Mouse (Mus musculus) embryonic fibroblast, embryonic 13.5 days (primary cell): ENCODE results near the gene Plac8. TPM values are rescaled to one million over a fixed set of nuclear protein-coding genes. Genes with fewer than 3 reads are reported as not detected.
A peak's percentile ranks its signal among the peaks of the same experiment; 100 is the strongest.

ENCODE experiments used
- H3K27ac ChIP-seq: 2 replicates; pipeline ENCODE4 v1.5.1; 2012; ENCODE audit warnings: low read length, control low read depth, inconsistent platforms; ENCODE audit not compliant: insufficient read depth
- H3K4me1 ChIP-seq: 2 replicates; pipeline ENCODE4 v1.6.1; 2011; ENCODE audit warnings: low read length; ENCODE audit not compliant: control insufficient read depth, insufficient read depth
- H3K4me3 ChIP-seq: 2 replicates; pipeline ENCODE4 v1.5.1; 2011; ENCODE audit warnings: mild to moderate bottlenecking, control low read depth, low read length; ENCODE audit not compliant: insufficient read depth
- CTCF ChIP-seq: IDR thresholded peaks from 2 replicates; pipeline ENCODE4 v1.5.1; 2011; ENCODE audit warnings: mild to moderate bottlenecking, control low read depth, low read length, moderate library complexity, borderline replicate concordance; ENCODE audit not compliant: insufficient read depth
- POLR2A ChIP-seq: IDR thresholded peaks from 2 replicates; pipeline ENCODE4 v1.6.1; 2011; ENCODE audit warnings: low read depth, mild to moderate bottlenecking, control low read depth, low read length, moderate library complexity
- polyA plus RNA-seq: library from polyadenylated mRNA; stranded (reverse); fragments of >200 nt; gene quantifications from 2 replicates; pipeline ENCODE4 v1.2.4, GENCODE M21; 2011; ENCODE audit warnings: low read depth; ENCODE audit not compliant: missing spikeins, insufficient read length

Gene Plac8
- polyA plus RNA-seq, 1 experiment: 43.8 TPM

DNA sequence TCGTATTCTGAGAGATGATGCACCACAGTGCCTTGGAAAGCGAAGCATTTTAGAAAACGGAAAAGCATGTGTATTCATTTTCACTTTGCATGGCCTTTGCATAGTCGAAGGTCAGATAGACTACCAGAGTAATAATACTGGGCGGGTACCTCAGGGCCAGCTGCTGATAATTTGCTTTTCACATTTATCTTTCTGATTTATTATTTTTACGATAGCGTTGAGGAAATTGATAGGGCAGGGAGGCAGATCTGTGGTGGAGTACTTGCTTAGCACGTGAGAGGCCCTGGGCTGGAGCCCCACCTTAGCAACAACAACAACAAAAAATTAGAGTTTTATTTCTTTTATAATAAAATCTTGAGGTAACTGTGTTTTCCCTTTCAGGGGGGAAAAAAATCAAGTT, 3.9 kb downstream of the Plac8 start:
- Histone ChIP-seq H3K4me1 (peaks cover 3% of the 10 kb centered on the region), H3K27ac (peak overlapping the region; percentile 31; the same call in 1 of the 2 replicates), H3K4me3 (no peak overlapping the region)
- TF ChIP-seq CTCF (no peak), POLR2A (no peak)

GRCm38 (mm10) chr5:100567258-100568032, 4.6 kb downstream of the Plac8 start:
- TF ChIP-seq CTCF: no peak
- no peak for TF ChIP-seq POLR2A
- no peak overlapping the region for H3K4me3 ChIP-seq
- H3K4me1 ChIP-seq: peaks cover 3% of the 10 kb centered on the region
- H3K27ac ChIP-seq: peak overlapping the region; percentile 79

DNA sequence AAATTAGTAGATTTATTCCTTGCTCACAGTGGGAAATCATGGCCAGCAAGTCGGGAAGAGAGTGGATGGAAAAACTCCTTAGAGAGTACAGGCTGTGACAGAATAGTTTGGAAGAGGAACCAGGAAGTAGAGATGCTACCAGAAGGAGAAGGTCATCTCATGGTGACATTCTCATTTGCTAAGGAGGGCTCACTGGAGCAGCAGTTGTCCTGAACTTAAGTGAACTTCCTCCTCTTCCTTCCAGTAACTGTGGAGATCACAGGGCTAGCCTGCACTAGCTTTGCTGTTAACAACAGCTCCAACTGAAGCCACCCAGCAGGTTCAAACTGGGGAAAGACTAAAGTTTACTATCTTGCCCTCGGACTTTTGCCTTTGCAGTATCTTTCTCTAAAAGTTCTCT, 5.2 kb downstream of the Plac8 start:
- no peak overlapping the region for H3K4me3 ChIP-seq
- TF ChIP-seq POLR2A (no peak), CTCF (no peak)
- peaks cover 3% of the 10 kb centered on the region for H3K4me1 ChIP-seq
- peak overlapping the region; percentile 79 for H3K27ac ChIP-seq

DNA sequence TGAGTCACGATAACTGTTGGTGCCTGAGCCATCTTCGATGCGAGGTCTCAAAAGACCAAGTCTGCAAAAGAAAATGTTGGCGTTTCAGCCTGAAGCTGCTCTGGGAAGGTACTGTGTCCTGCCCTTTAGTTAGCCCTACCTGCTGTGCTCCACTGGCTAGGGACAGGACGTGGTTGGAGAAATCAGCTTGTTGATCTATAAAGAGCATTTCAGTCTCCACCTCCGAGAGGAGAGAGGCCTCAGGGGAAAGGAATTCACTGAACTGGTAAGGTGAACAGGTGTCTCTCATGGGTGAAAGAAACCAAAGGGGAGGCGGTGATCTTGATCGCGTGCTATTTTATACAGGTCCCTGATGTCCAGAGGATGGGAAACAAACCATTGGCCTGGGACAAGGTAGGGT, 9.3 kb downstream of the Plac8 start:
- Histone ChIP-seq H3K4me1 (no peaks in the 10 kb centered on the region; the same call in 1 of the 2 replicates), H3K4me3 (no peak overlapping the region), H3K27ac (no peak overlapping the region)
- TF ChIP-seq POLR2A: no peak

GRCm38 (mm10) chr5:100559357-100559756, 12.7 kb downstream of the Plac8 start:
- TF ChIP-seq CTCF: no peak
- Histone ChIP-seq H3K4me1 (no peaks in the 10 kb centered on the region), H3K27ac (no peak overlapping the region), H3K4me3 (no peak overlapping the region)

DNA sequence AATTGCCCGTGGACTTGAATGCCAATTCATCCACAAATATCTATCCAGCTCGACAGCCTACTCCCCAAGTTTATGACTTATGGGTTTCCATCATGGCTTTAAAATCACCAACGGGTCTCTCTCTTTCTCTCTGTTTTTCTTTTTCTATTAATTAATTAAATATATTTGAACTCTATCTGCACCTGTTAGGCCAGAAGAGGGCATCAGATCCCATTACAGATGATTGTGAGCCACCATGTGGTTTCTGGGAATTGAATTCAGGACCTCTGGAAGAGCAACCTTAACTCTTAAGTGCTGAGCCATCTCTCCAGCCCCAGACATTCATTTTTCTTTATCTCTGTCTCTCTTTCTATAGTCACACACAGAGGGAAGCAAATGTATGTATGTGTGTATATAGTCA, 13.3 kb downstream of the Plac8 start:
- H3K27ac ChIP-seq: no peak overlapping the region
- TF ChIP-seq POLR2A (no peak), CTCF (no peak)
- H3K4me3 ChIP-seq: no peak overlapping the region
- no peaks in the 10 kb centered on the region for H3K4me1 ChIP-seq

GRCm38 (mm10) chr5:100557537-100557936, 14.5 kb downstream of the Plac8 start:
- Histone ChIP-seq H3K27ac (no peak overlapping the region), H3K4me1 (no peaks in the 10 kb centered on the region), H3K4me3 (no peak overlapping the region)
- TF ChIP-seq CTCF (no peak), POLR2A (no peak)

GRCm38 (mm10) chr5:100557019-100557418, 15.0 kb downstream of the Plac8 start:
- Histone ChIP-seq H3K27ac (no peak overlapping the region), H3K4me3 (no peak overlapping the region), H3K4me1 (no peaks in the 10 kb centered on the region)
- TF ChIP-seq POLR2A (no peak), CTCF (no peak)

GRCm38 (mm10) chr5:100553426-100553825, 18.6 kb downstream of the Plac8 start:
- Histone ChIP-seq H3K4me3 (no peak overlapping the region), H3K27ac (no peak overlapping the region), H3K4me1 (no peaks in the 10 kb centered on the region)
- no peak for TF ChIP-seq CTCF
- no peak for TF ChIP-seq POLR2A

DNA sequence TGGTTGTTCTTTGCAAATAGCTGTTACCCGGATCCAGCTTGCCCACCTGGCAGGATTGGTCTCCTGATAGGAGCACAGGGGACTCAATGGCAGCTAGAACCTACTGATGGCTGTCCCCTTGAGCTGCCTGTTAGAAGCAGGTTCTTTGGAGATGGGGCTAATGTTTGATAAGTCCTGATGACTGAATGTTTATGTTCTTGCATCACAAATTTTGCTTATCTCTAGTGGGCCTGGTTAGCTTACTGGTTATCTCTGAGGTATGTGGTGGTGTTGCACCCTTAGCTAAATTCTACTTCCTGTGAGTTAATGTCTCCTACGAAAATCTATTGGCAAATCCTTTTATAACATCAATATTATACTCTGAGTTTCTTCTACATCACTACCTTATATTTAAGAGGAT, 20.1 kb downstream of the Plac8 start:
- Histone ChIP-seq H3K4me3 (no peak overlapping the region), H3K27ac (no peak overlapping the region), H3K4me1 (no peaks in the 10 kb centered on the region)
- TF ChIP-seq CTCF (no peak), POLR2A (no peak)
